Mouse (Mus musculus) 416B (cell line): ENCODE measurements around the gene Wdr73.
"Not testable (repeated sequence)": the region's sequence is repeated elsewhere in the genome, so short reads cannot be mapped to it uniquely, and the experiment has no call there.

ENCODE experiments used
- DNase-seq: peaks from one replicate; pipeline ENCODE4 v3.0.0; 2011; ENCODE audit warnings: low read depth

Gene Wdr73

DNA sequence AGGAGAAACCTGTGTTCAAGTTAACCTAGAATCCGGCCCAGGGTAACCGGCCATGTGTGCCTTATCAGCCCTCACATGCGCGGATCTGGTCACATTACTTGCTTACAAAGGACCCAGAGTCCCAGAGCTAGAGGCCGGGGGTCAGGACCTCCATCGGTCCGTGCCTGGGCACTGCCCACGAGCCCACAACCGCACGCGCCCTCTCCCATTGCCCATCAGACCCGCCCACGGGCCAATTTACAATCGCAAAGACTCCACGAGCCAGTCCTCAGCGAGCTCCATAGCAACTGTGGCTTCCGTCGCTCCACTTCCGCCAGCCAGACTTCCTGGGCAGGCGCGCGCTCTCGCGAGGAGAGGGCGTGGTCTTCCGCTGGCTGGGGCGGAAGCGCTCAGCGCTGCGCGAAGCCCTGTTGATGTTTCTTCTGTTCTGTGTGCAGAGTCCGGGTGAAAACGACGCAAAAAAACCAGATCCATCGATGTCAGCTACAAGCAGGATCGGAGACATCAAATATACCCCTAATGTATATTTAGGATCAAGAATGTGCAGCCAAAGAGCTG is at the start of gene Wdr73:
TSS of gene Wdr73 (minus strand) at position 326 of the 558 bp plus-strand sequence.
- DNase-seq, result peak; percentile 95

DNA sequence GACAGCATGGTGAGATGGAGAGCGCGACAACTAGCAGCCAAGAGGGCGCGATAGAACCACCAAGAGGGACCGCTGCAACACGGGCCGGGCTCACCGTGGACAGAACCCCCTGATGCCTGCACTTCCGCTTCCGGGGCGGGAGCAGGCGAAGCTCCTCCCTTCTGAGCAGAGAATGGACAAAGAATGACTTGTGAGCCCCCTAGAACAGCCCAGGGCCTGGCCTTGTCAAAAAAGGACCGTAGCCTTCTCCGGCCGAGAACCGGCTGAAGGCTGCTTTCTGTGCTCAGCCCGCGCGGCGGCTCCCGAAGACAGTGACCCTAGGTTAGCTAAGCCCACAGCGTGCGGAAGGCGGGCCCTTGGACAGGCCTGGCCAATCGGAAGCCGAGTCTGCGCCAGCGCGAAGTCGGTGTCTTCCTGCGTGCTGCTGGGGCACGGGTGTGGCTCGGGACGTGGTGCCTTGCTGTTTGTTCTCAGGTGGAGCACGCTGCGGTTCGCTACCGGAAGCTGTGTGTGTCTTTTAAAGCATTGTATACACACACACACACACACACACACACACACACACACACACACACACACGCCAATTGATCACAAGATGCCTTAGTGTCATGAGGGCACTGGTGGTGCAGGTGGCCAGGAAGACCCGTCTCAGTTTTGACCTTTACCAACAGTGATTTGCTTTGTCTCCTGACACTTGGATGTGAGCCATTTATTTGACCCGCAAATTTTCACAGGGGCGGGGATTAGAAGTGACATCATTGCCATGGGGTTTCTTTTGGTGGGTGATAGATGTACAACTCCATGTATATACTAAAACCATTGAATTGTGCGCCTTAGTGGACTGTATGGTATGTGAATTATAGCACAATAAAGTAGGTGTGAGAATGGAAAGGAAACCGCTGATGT is 46.6 kb upstream of the Wdr73 start, which contains the start of gene Sec11a:
TSS of gene Sec11a (minus strand) at position 336 of the 906 bp plus-strand sequence.
- DNase-seq, result peak; percentile 94

DNA sequence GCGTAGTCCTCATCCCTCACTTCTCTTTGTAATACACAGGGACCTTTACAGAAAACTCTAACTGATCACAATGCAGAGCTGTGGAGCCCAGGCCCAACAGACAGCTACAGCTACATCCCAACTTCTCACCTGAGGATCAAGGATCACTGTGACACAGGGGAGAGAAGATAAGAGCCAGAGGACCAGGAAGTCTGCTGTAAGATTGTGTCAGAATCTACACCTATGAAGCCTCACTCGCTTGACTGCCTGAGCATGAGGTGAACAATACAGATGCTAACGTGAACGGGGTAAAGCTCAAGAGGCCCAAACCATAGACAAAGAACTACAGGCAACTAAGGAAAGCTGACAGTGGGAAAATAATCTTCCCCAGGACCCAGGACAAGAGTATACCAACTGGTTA is 38.7 kb upstream of the Wdr73 start:
- no peak for DNase-seq

DNA sequence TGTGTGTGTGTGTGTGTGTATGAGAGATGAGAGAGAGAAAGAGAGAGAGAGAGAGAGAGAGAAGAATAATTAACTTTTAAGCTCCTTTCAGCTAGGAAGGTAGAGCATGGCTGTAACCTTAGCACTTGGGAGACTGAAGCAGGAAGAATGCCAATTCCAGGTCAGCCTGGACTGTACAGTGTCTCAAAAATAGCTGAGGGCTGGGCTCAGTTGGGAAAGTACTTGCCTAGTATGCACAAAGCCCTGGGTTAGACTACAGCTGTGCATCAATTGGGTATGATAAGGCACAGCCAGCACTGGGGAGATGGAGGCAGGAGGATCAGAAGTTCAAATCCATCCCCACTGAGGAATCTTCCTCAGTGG is 36.2 kb upstream of the Wdr73 start:
- DNase-seq, result not testable (repeated sequence)

DNA sequence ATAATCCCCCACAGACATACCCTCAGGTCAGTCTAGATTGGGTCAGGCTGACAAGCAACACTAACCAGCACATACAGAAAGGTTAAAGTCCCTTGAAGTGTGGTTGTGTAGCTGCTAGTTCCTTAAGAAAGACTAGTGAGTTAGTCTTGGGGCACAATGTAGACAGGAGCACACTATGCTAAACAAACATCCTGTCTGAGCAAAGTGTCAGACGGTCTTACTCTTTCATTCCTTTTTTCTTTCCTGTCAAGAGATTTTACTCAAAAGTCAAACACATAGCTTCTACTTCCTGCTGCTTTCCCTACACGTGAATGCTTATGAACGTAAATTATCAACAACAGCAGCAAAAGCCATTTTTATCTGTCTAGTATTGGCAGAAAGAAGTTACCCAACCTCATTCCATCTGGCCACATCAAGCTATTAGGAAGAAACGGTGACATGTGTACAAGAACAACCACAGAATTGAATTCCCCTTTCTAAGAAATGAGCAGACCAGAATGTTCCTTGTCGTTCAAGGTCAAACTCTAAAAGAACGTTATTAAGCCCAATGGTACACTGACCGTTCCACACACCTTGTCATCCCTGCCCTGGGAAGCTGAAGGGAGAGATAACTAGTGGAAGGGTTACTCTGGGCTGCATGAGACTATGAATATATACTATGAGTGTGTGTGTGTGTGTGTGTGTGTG is 35.7 kb upstream of the Wdr73 start:
- peak; percentile 35 for DNase-seq

DNA sequence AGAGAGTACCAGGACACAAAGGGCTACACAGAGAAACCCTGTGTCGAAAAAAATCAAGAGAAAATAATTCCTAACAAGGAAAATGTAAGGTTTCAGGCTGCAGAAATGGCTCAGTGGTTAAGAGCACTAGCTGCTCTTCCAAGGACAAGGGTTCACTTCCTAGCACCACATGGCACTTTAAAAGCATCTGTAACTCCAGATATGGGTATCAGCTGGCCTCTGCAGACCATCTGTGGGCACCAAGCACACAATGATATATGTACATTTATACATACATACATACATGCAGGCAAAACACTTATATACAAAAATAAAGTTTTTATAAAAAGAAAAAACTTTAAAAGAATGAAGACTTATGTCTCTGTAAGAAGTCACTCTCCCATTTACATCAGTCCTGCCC is 34.8 kb upstream of the Wdr73 start:
- DNase-seq, result no peak

DNA sequence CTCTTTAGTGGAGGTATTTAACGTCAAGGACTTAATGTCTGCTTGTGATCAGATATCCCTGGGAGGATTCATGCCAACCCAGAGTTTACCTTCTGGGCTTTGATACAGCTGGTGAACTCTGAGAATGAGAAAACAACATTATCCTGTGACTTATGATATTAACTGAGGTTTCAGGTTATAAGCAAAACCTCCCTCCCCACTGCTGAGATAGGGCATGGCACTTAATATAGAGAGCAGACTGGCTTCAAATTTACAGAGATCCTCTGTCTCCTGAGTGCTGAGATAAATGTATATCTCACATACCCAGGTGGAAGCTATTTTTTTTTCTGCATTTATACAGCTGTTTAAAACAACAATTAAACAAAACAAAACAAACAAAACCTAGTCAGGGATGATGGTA is 31.7 kb upstream of the Wdr73 start:
- DNase-seq, result no peak

DNA sequence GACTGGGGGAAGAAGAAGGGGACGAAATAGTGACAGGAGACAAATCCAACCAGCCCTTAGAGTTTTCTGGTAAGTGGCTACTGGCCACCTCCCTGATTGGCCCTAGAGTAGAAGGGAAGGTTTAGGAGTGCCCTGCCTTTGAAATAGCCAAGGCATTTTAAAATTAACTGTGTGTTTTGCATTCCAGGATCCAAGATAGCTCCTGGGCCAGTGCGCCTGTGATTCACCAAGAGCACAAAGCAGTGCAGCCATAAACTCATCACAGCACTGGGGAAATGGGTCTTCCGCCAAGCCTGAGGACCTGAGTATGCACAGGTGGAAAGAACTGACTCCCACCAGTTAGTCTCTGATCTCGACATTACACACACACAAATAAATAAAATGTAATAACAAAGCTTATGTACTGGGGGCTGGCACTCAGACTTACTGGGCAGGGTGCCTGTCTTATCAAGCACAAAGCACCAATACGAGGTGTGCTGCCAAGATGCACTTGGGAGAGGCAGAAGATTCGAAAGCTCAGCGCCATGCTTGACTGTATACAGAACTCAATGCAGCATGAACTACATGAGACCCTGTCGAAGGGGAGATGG is 30.6 kb upstream of the Wdr73 start:
- no peak for DNase-seq

DNA sequence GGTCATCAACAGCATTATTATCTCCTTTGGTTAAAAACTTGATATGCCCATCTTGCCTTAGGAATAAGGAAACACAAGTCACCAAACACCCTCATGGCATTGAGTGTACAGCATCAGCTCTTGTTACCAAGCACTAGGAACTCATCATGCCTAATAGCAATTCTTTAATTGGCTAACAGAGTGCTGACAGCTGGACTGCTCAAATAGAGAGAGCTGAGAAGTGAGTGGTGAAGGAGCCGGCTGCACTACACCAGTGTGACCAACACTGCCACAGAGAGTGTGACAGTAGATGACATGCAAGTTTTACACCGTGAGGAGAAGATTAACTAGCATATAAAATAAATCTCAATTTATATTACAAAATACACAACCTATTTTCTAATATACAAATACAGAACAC is 22.1 kb upstream of the Wdr73 start:
- no peak for DNase-seq

DNA sequence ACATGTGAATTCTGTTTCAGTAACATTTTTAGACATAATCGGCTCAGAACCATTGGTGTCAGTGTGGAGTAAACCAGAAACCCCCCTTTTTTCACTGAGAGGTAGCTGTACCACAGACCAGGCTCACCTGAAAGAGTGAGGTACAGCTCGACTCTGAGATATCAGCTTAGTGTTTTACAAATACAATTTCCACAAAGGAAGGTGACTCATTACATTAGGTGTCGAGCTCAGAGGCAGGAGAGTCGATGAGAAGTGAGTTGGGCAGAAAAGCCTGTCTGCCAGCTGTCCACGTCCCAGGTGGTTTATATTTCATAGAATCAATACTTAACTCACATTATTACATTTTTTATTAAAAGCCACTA is 18.6 kb upstream of the Wdr73 start:
- DNase-seq, result no peak

DNA sequence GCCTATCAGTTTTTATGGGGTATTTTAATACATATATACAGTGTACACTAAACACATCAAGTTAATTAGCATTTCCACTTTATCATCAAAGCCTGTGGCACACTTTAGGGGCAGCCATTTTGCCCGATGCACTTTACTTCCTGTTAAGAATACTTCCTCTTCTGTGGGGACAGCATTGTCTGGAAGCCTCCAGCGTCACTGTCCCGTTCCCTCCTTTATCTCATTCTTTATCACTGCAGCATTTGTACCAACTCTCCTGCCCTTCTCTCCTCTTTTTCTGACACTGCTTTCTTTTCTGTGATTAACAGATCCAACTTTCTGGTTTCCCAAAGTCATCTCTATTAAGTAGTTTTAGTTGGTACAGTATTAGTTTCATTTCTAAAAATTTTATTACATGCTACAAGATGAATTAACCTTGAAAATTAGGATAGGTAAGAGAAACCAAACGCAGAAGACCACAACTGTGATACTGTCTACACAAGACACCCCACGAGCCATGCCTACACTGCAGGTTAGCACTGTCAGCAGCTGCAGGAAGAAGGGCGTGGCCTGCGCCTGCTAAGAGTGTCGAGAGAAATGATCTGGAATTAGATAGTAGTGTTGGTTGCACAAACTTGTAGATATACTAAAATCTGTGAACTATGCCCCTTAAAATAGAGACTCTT is 18.0 kb upstream of the Wdr73 start:
- DNase-seq, result peak; percentile 58

DNA sequence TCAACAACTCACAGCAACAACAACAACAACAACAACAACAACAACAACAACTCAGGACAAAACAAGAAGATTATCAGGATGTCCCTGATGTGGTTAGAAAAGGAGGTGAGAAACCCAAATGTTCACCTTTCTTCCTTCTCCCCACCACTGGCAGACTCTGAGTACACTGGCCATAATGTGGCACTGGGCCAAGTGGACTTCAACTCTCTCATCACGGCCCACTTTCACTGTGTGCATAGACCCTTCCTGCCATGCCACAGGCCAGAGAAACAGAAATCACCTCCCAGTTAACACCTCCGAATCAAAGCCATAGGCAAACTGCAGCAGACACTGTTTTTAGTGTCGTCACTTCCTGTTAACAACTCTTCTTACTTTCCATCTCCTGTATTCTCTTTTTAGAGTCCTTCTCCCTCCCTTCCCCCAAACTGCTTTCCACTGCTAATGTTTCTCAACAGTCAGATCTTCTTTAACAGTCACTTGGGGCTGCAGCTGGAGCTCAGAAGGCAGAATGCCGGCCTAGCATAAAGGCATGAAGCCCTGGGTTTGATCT is 16.9 kb upstream of the Wdr73 start:
- DNase-seq, result peak; percentile 24

DNA sequence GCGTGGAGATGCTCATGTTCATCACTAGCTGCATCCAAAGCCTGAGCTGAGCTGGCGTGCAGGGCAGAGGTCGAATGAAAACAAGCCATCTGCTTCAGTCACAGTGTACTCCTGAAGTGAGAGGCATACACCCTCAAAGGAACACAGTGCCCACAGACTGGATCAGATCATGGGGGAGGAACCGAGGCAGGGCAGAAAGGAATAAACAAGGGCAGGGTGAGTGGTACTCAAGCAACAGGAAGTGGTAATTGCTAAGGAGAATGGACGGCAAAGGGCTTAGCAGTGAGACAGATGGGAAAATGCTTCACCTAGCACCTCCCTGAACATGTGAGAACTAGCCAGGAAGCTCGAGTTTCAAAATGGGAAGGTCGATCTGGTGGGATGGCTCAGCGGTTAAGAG is 11.4 kb upstream of the Wdr73 start:
- no peak for DNase-seq

DNA sequence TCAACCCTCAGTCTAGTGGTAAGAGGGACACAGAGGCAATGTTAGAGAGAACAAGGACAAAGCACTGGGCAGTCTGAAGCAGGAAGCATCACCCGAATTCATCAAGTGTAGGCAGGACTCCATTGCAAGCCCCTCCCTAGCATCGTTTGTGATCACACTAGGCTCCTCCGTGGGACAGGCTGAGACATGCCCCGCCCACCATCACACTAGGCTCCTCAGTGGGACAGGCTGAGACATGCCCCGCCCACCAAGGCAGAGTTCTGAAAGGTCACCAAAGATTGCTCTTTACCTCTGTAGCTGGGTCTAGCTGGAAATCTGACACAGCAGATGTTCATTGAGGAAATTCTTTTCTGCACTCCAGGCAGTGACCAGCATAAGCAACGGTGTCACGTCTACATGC is 10.0 kb upstream of the Wdr73 start:
- peak; percentile 40 for DNase-seq

DNA sequence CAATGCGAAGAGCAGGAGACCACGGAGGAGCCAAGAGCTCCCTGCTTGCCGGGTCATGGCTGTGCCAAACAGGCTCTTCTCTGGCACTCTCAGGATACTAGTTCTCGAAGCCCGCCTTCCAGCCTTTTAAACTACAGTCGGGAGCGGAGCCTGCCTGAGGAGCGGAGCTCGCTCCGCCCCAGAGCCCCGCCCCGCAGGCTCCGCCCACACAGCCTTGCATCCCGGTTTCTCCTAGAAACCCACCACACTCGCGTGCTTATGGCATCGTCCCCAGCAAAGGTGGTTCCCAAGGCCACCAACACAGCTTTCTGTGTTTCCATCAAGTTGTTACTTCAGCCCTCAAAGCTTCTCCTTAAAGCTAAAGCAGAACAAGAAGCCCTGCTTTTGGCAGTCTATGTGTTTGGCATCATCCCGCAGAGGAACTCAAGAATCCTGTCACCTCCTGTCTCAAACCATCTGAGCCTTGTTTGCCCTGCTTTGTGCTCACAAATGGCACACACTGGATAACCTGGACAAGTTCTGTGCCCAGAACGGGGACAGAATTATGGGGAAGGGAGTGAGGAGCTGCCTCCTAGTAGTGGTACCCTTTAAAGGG is 3.9 kb upstream of the Wdr73 start, which contains the start of gene Nmb:
TSS of gene Nmb (minus strand) at position 156 of the 595 bp plus-strand sequence.
- DNase-seq, result no peak

DNA sequence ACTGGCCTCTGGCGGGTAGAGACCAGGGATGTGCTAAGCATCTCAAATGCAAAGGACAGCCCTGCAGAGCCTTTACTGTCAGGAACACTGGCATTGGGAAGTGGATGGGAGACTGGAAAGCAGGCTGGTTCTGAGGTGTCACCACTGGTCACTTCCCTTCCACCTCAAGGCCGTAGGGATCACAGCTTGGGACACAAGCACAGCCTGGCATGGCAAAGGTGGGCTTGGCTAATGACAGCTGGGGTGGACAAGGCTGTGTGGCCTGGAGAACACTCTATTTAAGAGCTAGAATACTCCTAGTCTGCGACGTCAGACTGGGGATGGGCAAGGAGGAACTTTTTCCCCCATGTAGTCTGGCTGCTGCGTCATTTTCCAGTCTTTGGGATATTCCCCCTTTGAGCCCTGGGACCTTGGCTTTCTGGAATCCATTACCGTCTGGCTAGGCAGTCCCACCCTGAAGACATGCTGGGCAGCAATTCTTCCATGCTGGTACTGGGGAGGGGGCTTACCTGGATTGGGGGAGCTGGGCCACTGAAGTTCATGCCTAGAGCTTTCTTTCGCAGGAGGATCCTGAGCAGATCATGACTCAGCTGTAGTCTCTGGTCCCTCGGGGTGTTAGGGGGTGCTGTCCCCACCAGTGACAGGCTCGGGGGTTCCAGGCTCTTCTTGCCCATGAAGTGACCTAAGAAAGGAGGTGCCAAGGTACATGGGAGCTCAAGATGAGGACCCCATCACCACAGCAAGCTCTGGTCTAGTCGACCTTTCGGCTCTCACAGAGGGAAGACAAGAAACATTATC is 2.8 kb upstream of the Wdr73 start:
- DNase-seq, result no peak

DNA sequence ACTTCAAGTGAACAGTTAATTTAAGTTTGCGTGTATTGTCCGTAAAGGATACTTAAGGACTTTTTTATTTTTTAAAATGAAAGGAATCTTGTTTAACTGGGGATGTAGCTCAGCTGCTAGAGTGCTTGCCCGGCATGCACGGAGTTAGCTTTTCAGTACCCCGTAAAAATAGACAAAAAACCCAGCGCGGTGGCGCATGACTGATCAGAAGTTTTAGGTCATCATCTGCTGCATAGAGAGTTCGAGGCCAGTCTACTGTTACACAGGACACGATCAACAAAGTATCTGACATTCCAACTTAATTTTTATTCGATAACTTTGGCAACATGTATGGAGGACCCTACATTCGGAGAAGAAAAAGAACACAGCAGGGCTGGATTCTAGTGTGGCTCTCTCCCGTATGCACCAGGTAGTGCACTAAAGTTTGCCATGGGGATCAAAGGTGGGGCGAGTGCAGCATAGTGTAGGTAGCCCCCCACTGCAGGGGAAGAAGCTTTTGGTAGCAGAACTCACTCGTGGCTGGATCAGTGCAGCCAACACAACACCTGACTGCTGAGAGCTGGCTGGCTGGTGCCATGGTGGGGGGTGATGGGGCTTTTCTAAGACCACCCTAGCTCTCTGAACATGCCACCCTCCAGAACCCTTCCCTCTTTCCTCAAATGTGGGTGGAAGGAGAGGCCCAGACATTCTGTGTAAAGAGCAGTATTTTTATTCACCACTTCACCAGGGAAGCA is 639 bp upstream of the Wdr73 start:
- DNase-seq, result no peak

DNA sequence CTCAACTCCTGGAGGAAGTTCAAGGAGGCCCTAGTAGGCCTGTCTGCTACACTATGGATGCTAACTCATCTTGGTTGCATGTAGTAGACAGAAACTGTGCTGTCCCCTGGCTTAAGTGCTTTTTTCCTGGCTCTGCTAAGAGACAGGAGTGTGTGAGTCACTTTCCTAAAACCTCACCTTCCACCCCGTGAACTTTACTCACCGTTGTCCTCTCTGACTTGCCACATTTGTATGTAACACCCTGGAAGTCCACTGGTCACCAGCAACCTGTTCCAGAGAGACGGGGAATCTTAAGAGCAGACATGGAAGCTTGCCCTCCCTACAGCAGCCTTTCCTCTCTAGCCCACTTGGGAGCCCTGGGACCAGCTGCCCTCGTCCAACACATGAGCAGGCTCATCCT is 3.3 kb downstream of the Wdr73 start:
- DNase-seq, result no peak

DNA sequence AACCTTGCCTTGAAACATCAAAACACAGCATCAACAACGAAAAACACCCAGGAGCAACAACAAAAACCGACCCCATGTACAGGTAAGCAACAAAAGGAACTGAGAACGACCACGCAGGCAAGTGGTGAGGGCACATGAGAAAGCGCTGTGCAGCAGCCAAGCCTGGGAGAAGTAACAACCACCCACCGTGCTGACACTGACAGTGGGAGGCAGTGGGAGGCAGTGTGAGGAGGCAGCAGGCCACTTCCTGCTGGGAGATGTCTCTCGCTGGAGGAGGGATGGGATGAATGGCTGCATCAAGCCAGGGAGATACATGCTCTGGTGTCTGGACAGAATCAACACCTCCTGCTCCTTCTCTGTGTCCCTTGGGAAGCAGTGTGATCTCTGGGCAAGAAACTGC is 3.9 kb downstream of the Wdr73 start:
- no peak for DNase-seq
